Mouse (Mus musculus) kidney, postnatal 4 days (tissue): ENCODE measurements around the gene P2rx7.

Experiments used
- DNase-seq, 2 experiments: peaks; one replicate each; pipeline ENCODE4 v3.0.0; 2021; ENCODE audit warnings: mixed read lengths in 2 of 2

The P2rx7 gene

DNA sequence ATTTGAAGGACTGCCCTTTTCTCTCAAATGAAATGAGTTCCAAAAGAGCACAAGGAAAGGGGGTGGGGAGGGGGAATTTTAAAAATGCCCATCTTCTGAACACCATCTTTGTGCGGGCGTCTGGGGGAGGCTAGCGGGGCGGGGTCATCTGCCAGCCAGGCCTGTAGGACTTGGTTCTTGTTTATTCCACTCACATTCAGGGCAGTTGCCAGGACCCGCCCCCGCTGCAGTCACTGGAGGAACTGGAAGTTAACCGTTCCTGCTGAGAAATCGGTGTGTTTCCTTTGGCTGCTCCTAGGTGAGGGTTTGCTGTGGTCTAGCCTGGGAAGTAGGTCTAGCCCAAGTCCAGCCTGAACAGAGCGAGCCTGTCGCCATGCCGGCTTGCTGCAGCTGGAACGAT lies at the start of gene P2rx7:
Gene P2rx7 (plus strand): TSS at position 211 of the 400 bp plus-strand sequence.
- peak; percentile 58 to 72 for DNase-seq

- DNase-seq = no peak
Observed at GRCm38 (mm10) chr5:122595470-122595869, 48.2 kb upstream of the P2rx7 start.

DNA sequence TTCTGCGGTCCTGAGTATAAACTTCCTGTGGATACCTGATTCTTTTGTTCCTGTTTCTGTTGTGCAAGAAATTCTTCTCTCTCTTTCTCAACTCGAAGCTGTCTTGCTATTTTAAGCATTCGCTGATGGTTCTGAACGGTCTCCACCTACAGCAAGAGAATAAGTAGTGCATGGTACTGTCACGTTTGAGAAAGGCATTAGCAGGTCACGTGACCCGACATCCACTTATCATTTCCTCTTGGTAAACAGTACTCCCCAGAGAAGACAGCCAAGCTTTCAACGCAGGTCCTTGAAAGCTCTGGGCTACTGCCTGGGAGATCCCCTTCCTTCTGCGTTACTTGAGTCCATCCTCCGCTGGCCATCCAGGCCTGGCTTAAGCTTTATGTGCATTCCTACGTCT lies 41.5 kb upstream of the P2rx7 start:
- DNase-seq = peak; percentile 21 to 36

DNA sequence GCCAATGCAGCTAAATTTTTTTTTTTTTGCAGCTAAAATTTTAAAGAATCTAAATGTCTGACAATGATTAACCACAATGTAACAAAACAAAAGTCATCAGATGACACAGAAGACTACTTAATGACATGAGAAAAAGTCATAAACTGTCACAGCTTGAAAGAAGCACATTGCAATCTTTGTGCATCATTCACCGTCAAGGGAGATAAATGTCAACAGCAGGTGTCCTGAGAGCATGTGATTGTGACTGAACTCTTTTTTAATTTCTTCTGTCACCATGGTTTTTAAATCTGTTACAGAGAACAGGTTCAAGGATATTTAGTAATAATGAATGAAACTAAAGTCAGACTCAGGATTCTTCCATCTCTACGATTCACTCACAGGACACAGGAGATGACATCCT lies 38.8 kb upstream of the P2rx7 start:
- DNase-seq = no peak

- no peak for DNase-seq
Observed at GRCm38 (mm10) chr5:122611651-122612050, 32.1 kb upstream of the P2rx7 start.

DNA sequence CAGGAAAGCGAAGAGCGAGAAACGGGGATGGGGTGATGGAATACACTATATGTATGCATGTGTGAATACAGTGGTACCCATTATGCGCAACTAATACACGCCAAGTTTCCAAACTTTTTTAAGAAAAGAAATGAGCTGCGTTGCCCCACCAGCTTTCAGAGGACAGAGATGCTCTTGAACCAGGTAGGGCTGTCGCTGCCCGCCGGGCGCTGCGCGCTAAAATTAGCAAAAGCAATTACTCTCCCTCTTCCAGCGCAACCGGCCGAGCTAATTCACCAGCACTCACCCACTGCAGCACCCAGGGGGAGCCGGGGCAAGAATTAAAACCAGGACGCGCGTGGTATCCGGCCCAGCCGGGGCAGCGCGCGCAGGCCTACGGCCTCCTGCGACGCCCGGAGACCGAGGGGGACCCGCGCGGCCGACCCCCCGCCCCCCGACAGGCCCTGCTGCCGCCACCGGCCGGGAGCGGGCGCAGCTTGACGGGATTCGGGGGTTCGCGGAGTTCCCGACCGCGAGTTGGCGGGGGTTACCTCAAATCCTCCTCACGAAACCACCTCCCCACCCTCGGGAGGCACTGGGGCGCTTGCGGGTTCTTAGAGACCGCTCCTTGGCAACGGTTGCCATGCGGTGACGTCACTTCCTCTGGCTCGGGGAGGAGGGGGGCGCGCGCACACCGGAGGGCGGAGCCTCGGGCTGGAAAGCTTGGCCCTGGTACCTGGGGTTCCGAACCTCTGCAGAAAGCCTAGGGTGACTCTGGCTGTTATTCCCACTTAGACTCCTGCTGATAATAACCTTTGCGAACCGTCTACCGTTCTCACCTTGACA lies 29.6 kb upstream of the P2rx7 start, which contains the start of gene Ift81:
Gene Ift81 (minus strand): TSS at position 611 of the 825 bp plus-strand sequence.
- DNase-seq = peak; percentile 98

DNA sequence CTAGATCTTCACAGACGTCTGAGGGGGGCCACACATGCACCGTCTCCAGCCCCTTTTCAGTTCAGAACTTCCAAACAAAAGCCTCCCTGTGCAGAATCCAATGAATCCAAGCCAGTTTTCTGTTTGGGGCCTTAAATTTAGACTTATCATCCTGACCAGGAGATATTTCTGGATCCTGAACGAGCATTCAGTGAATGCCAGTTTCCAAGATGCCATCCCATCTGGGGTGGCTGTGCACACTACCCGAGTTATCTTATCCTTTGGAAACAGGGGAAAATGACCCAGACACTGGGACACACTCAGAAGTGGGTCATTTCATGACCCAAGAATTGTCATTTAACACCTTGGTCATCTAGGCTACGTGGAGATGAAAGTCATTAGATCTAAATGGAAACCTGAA lies 26.0 kb upstream of the P2rx7 start:
- no peak for DNase-seq

GRCm38 (mm10) chr5:122619686-122620296 lies 23.9 kb upstream of the P2rx7 start:
- no peak for DNase-seq

GRCm38 (mm10) chr5:122621376-122621886 lies 22.3 kb upstream of the P2rx7 start:
- DNase-seq = peak; percentile 73 to 85

DNA sequence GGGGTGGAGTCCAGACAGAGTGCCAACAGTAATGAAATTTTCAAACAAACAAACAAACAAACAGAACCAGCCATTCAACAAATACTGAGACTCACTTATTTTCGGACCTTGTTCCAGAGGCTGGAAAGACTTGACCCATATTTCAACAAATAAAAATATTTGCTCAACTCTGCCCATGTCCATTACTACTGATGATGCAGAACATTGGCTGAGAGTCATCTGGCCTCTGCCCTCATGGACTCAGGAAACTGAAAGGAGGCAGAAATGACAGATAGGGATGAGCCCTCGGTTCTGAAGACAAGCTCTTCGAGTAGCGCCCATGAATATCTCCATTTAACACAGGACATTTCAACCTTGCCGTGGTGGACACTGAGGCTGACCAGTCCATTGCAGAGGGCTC lies 21.2 kb upstream of the P2rx7 start:
- no peak for DNase-seq

DNA sequence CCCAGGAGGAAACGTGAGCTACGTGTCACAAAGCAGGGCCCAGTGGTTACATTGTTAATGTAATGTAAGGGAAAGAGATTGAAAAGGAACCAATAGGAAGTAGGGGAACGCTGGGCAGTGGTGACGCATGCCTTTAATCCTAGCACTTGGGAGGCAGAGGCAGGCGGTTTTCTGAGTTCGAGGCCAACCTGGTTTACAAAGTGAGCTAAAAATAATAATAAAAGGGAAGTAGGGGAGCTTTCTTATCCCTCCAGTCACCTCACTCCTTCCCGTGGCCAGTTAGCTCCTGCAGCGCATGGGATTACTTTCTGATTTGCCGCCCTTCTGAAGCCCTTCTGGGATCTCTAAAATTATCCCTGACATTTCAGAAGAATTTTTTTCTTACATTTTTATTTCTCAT lies 19.9 kb upstream of the P2rx7 start:
- DNase-seq = no peak

DNA sequence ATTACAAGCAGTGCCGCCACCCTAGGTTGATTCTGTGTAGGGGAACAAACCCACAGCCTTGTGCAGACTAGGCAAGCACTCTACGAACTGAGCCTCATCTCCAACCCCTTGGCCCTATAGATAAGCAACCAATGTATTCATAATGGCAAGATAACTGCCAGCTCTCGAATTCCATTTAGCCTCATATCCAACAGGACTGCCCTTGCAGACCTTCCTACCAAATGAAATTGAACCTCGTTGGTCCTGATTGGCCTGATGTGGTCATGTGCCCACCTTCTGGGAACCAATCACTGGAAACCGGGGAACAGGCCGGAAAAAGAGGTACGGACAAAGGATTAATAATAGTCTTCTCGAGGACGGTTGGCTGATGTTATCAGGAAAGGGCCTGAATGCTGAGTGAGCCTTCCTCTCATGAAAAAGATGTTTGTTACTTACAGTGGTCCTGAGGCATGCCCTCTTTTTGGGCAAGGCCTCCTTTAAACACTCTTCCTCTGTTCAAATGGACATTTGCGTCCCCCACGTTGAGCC lies 18.7 kb upstream of the P2rx7 start:
- DNase-seq = no peak

GRCm38 (mm10) chr5:122625565-122626252 lies 18.0 kb upstream of the P2rx7 start:
- DNase-seq = no peak

GRCm38 (mm10) chr5:122627243-122627642 lies 16.5 kb upstream of the P2rx7 start:
- peak; percentile 95 to 96 for DNase-seq

- no peak for DNase-seq
Observed at GRCm38 (mm10) chr5:122635228-122635627, 8.5 kb upstream of the P2rx7 start.

GRCm38 (mm10) chr5:122636308-122636707 lies 7.4 kb upstream of the P2rx7 start:
- peak; percentile 26 to 46 for DNase-seq

- DNase-seq = no peak
Observed at GRCm38 (mm10) chr5:122636958-122637357, 6.8 kb upstream of the P2rx7 start.

GRCm38 (mm10) chr5:122638296-122638695 lies 5.4 kb upstream of the P2rx7 start:
- no peak for DNase-seq

DNA sequence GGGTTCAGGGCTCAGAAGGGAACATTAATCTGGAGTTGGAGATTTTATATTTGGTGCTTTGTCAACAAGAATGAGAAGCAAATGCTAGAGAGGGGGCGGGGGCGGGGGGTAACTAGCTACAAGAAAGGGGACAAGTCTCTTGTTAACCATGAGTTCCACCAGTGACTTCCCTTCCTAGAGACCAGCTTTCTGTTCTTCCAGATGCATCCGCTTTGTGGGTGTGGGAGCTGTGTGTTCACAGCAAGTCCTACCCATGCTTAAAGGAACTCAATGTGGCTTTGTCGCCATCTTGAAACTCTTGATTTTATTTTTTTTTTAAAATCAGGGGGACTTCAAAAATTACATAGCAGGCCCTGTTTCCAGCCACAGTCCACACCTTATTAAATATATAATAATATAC lies 4.2 kb upstream of the P2rx7 start:
- no peak for DNase-seq

GRCm38 (mm10) chr5:122639986-122640385 lies 3.7 kb upstream of the P2rx7 start:
- DNase-seq = no peak

GRCm38 (mm10) chr5:122644111-122644607 lies 448 bp downstream of the P2rx7 start:
- DNase-seq = peak; percentile 18 to 35

DNA sequence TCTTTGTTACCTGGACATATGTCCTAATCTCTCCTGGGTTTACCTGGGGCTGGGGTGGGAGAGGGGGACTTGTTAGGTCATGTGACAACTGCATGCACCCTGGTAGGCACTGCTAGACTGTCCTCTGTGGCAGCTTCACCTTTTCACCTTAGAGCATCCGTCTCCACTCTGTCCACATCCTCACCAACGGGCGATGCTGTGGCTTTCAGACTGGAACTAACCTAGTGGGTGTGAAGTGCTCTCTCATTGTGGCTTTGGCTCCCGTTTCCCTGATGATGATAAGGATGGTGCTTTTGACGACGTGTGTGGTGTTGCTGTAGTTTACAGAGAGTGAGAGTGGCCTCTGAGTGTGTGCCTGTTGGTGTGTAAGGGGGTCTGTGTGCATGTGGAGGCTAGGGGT lies 1.6 kb downstream of the P2rx7 start:
- DNase-seq = no peak

GRCm38 (mm10) chr5:122646050-122646449 lies 2.3 kb downstream of the P2rx7 start:
- no peak for DNase-seq
